In genomic region chr5:112427283-112427682, GRCm38 (mm10) we compare ENCODE assay signal across 9 mouse cellular contexts. TPM values are rescaled to one million over a fixed set of nuclear protein-coding genes. Genes with fewer than 3 reads are reported as not detected.
DNase-seq lines count a peak whose midpoint lies in the region; ATAC-seq and TF ChIP-seq lines count a peak whose summit lies in the region.
"Had no signal": no experiment of that assay in that cellular context is flagged by ENCODE, and none has a peak within 500 bp of the region (broad histone marks: within the 10 kb centered on the region; RNA-seq: fewer than 3 reads in every experiment).

No protein-coding gene starts in this region.

- peak; percentile 79 for TF ChIP-seq CTCF in lung, adult 2 months (IDR thresholded peaks at IDR 0.05; ENCODE audit: insufficient read depth, low read length)

- no peaks in the 10 kb centered on the region for H3K9me3 ChIP-seq in neural tube, embryonic 15.5 days (replicated peaks)
- no peaks in the 10 kb centered on the region for H3K9me3 ChIP-seq in hindbrain, embryonic 16.5 days (ENCODE audit: control insufficient read depth, low read length)

- H3K9ac ChIP-seq in neural tube, embryonic 15.5 days (replicated peaks) = no peak overlapping the region
- H3K9ac ChIP-seq in hindbrain, embryonic 16.5 days (ENCODE audit: low read depth, low read length) = no peak overlapping the region

- H3K4me2 ChIP-seq in neural tube, embryonic 15.5 days = no peak overlapping the region
- H3K4me2 ChIP-seq in hindbrain, embryonic 16.5 days (ENCODE audit: low read length) = no peak overlapping the region

- no peak for ATAC-seq in neural tube, embryonic 15.5 days (ENCODE audit: low FRiP score)
- ATAC-seq in hindbrain, embryonic 16.5 days = 0 out of 2 replicates have a peak, but pooled peaks have one; percentile 21
- no peak for ATAC-seq in activated CD4-positive, CD25-positive, alpha-beta regulatory T cell, adult 4 months

- 41% methylated on average over 2 of the region's 2 CpGs for WGBS in neural tube, embryonic 15.5 days
- WGBS in hindbrain, embryonic 16.5 days = 31% methylated on average over 2 of the region's 2 CpGs
- 46% methylated on average over 2 of the region's 2 CpGs for WGBS in lung, adult 2 months

- no peak overlapping the region for H3K27ac ChIP-seq in neural tube, embryonic 15.5 days (replicated peaks)
- H3K27ac ChIP-seq in hindbrain, embryonic 16.5 days (ENCODE audit: low read depth, low read length) = no peak overlapping the region

- peaks cover 3% of the 10 kb centered on the region for H3K4me1 ChIP-seq in neural tube, embryonic 15.5 days
- no peaks in the 10 kb centered on the region for H3K4me1 ChIP-seq in hindbrain, embryonic 16.5 days (ENCODE audit: control insufficient read depth, insufficient read depth, low read depth, low read length)
- no peaks in the 10 kb centered on the region for H3K4me1 ChIP-seq in lung, adult 2 months (ENCODE audit: control insufficient read depth, insufficient read depth, low read length)

- H3K4me3 ChIP-seq in neural tube, embryonic 15.5 days (replicated peaks) = no peak overlapping the region
- H3K4me3 ChIP-seq in hindbrain, embryonic 16.5 days (ENCODE audit: low read length) = no peak overlapping the region
- H3K4me3 ChIP-seq in lung, adult 2 months (replicated peaks; ENCODE audit: extremely low read depth, low read depth, low read length) = no peak overlapping the region
- H3K4me3 ChIP-seq: myocyte had no signal

- H3K27me3 ChIP-seq in neural tube, embryonic 15.5 days (replicated peaks) = peaks cover 14% of the 10 kb centered on the region
- 0 out of 2 replicates have a peak, but pooled peaks cover 2% of the 10 kb centered on the region for H3K27me3 ChIP-seq in hindbrain, embryonic 16.5 days (replicated peaks; ENCODE audit: control insufficient read depth, insufficient read depth, low read length)

- peaks cover 13% of the 10 kb centered on the region; the same call in 1 of the 2 replicates for H3K36me3 ChIP-seq in neural tube, embryonic 15.5 days
- H3K36me3 ChIP-seq in hindbrain, embryonic 16.5 days (ENCODE audit: control insufficient read depth, insufficient read depth, low read length) = peaks cover 6% of the 10 kb centered on the region

- no peak for TF ChIP-seq POLR2A in lung, adult 2 months (IDR thresholded peaks at IDR 0.05; ENCODE audit: borderline replicate concordance, extremely low read depth, low read depth, low read length)

- peak; percentile 76 for DNase-seq in neural tube, embryonic 10.5 days (ENCODE audit: extremely low spot score, low spot score)
- peak; percentile 11 for DNase-seq in adrenal gland, adult 8-10 months
- peak; percentile 80 for DNase-seq in embryo, embryonic 10.5 days (ENCODE audit: low spot score)
- peak; percentile 42 for DNase-seq in lung, adult 2 months
- DNase-seq in retina, embryonic 14.5 days (ENCODE audit: low spot score) = peak; percentile 84

RNA-seq across cellular contexts. Expression of gene Gm6588, which starts 21.9 kb away (rescaled TPM):
- polyA plus RNA-seq in neural tube, embryonic 15.5 days (2015; fragmentation: Nextera tagmentation; extraction: Ambion mirVana) = 0.57 and 0.79 TPM in 2 replicates
- not detected for total RNA-seq in adrenal gland, adult 8-10 months (2022)
- 0.62 and 0.68 TPM in 2 replicates for polyA plus RNA-seq in hindbrain, embryonic 16.5 days (2015; fragmentation: Nextera tagmentation; extraction: Ambion mirVana)
- not detected in 2 replicates for polyA plus RNA-seq in lung, adult 2 months (2012; rRNA removed)
- polyA plus RNA-seq in activated CD4-positive, CD25-positive, alpha-beta regulatory T cell, adult 4 months (2017; shearing (Covaris generic)) = not detected
- polyA plus RNA-seq: myocyte had no signal

RNA-seq across cellular contexts. Expression of gene Asphd2, which starts 32.6 kb away (rescaled TPM):
- polyA plus RNA-seq in neural tube, embryonic 15.5 days (2015; fragmentation: Nextera tagmentation; extraction: Ambion mirVana) = 58.3 and 89.1 TPM in 2 replicates
- 1 to 10 TPM; 2.2 to 6.9 (median 3.5) TPM for total RNA-seq in adrenal gland, adult 8-10 months (2022)
- polyA plus RNA-seq in hindbrain, embryonic 16.5 days (2015; fragmentation: Nextera tagmentation; extraction: Ambion mirVana) = 29.5 and 37.0 TPM in 2 replicates
- 0.41 and 0.56 TPM in 2 replicates for polyA plus RNA-seq in lung, adult 2 months (2012; rRNA removed)
- polyA plus RNA-seq in activated CD4-positive, CD25-positive, alpha-beta regulatory T cell, adult 4 months (2017; shearing (Covaris generic)) = not detected

Comparison
In these comparisons a context has a peak if more than half of its experiments do, and no peak if none do; other contexts are left out.
1. DNase-seq: peak in every context shown above with its lines; median percentile 84 in retina, embryonic 14.5 days; 80 in embryo, embryonic 10.5 days; 76 in neural tube, embryonic 10.5 days; 42 in lung, adult 2 months; 11 in adrenal gland, adult 8-10 months.
2. RNA of gene Asphd2, which starts 32.6 kb away (polyA plus RNA-seq): 58.3 to 89.1 TPM in neural tube, embryonic 15.5 days and 29.5 to 37.0 TPM in hindbrain, embryonic 16.5 days; 0.41 to 0.56 TPM in lung, adult 2 months and not detected in activated CD4-positive, CD25-positive, alpha-beta regulatory T cell, adult 4 months; every median in the first group is over 10 times any median in the second.